Mouse (Mus musculus): ENCODE data around the gene Idi2.
"Not testable (repeated sequence)": the region's sequence is repeated elsewhere in the genome, so short reads cannot be mapped to it uniquely, and the experiment has no call there.

Idi2 gene

DNA sequence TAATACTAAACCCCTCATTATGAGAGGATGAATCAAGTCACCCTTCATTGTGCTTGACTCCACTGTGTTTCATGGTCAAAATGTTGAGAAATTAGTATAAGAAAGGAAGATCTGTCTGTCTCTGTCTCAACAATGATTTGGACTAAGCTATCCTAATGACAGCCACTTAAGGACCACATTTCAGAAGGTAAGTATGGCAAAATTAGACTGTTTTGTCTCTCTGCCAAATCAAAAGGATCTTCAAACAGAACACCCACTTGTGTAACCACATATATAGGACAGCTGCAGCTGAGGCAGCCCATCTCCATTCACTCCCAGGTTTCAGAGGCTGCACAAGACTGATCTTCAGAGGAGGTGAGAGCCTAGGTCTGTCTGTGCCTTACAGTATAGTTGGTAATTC lies at the start of gene Idi2:
Gene Idi2 (plus strand): TSS at position 301 of the 400 bp plus-strand sequence.
- not testable (repeated sequence) for DNase-seq

DNA sequence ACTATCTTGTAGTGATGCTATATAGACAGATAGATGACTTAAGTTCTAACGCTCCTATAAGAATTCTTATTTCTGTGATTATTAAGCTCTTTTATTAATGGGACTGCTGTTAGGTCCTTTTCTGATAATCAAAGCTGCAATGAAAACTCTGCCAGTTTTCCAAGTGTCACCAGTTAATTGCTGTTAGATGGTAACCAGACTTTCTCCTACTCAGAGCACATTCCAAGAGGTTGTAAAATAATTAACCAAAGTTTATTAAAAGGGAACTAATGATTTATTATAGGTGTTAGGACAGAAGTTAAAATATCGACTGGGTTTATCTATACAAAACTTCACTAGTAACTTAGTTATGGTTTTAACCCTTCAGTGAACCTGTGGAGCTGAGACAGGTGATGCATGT lies 46.7 kb upstream of the Idi2 start:
- not testable (repeated sequence) for DNase-seq

DNA sequence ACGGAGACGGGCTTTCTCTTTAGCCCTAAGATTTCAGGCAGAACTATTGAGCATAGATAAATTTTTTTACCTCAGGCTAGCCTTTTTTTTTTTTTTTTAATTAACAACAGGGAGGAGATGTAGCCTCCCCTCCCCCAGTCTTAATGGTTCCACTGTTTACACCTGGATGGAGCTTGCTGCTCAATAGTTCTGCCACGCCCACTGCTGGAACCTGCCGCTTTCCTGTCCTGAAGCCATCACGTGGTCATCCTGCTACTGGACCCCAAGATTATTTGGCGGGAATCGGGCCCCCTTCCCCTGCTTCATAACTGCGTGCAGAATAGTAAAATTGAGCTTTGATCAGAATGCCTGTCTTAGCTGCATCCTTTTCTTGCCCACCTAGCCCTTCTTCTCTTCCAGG lies 38.8 kb upstream of the Idi2 start:
- peak; percentile 81 for DNase-seq

DNA sequence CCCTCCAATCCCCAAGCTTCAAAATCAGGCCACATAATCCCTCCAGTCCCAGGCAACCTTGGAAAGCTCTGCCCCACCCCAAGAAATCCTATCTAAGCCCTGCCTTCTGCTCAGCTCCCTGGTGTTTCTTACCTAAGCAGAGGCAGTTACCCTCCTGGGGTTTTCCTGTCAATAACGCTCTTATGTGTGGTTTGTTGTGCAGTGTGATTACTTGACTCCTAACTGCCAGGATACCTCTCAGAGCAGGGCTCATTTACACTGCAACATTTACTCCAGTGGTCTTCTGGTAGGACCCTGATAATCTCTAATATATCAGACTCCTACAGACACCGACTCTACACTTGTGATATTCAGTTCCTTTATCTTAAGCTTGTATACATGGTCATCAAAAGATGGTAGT lies 19.2 kb upstream of the Idi2 start:
- no peak for DNase-seq

DNA sequence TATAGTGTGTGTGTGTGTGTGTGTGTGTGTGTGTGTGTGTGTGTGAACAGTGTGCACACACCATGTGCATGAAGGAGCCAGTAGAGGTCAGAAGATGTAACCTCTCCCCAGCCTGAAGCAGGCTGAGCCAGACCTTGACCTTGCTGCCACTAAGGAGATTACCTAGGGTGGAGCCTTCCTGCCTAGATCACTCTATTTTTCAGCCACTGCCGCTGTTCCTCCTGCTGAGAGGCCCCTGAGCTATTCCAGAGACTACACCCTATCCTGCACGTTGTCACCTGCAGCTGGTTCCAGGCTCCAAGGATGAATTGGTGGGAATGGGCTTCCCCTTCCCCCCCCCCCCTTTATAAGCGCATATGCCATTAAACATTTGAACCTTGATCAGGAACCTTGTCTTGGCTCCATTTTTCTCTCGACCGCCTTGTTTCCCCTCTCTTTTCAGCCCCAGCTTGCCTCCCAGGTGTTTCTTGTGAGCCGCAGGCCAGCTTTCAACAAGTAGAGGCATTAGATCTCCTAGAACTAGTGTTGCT lies 15.0 kb upstream of the Idi2 start:
- not testable (repeated sequence) for DNase-seq

DNA sequence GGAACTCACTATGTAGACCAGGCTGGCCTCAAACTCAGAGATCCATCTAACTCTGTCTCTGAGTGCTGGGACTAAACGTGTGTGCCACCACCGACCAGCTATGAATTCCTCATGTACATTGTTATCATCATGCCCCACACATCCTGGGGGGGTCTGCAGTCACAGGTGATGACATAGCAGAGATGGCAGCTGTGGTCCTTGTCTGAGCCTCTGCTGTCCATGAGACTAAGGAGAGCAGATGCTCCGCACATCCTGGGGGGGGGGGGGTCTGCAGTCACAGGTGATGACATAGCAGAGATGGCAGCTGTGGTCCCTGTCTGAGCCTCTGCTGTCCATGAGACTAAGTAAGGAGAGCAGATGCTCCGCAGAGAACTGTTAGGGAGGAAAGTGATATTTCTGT lies 11.6 kb upstream of the Idi2 start:
- peak; percentile 23 for DNase-seq

DNA sequence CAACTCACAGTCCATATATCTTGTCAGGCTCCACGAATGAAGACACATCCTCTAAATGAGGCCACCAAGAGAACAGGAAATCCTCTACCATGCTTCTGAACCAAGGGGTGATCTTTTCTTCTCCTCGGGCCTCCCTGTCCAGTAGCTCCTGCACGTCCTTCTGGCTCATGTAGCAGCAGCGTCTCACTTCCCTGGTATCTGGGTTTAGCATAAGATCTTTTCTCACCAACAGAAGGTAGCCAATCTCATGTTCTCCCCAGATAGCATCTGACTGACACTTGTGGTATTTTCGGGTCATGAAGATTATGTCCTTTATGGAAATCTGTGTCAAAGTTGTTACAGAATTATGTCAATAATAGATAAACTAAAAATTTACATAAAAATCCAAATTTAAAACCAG lies 11.0 kb upstream of the Idi2 start:
- DNase-seq: not testable (repeated sequence)

DNA sequence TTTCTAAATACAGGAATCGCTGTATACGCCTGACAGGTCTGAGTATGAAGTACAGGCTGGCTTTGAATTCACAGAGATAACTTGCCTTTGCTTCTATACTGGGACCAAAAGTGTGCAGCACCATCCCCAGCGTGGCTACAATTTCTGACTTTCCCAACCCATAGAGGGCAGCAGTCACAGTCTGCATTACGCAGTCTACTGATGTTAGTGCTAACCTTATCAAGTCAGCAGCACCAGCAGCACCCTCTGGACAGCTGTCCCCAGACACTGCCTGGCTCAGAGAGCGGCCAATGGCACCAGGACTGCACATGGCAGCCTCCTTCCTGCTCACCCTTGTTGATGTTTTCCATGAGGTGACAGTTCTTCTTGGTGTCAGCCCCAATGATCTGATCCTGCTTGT lies 8.8 kb upstream of the Idi2 start:
- DNase-seq: not testable (repeated sequence)

DNA sequence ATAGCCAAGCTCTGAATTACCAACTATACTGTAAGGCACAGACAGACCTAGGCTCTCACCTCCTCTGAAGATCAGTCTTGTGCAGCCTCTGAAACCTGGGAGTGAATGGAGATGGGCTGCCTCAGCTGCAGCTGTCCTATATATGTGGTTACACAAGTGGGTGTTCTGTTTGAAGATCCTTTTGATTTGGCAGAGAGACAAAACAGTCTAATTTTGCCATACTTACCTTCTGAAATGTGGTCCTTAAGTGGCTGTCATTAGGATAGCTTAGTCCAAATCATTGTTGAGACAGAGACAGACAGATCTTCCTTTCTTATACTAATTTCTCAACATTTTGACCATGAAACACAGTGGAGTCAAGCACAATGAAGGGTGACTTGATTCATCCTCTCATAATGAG lies 4.5 kb upstream of the Idi2 start, which contains the start of gene Gm9745:
Gene Gm9745 (minus strand): TSS at position 101 of the 400 bp plus-strand sequence.
- not testable (repeated sequence) for DNase-seq

DNA sequence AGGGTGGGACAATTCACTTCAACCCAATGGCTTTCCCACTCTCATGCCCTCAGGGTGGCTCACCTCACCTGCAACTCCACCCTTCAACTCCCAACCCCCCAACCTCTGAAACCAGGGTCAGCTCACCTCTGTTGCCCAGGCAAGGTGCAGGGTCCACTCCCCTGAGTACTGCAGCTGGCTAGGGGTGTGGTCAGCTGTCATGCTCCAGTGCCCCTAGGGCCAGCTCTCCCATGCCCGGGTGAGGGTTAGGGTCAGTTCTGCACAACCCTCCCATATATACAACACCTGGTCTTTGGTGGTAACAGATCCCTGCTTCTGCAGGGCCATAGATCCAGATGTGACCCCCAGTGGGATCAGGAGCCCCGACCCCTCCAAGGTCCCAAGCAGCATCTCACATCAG lies 2.5 kb downstream of the Idi2 start:
- DNase-seq: peak; percentile 25

DNA sequence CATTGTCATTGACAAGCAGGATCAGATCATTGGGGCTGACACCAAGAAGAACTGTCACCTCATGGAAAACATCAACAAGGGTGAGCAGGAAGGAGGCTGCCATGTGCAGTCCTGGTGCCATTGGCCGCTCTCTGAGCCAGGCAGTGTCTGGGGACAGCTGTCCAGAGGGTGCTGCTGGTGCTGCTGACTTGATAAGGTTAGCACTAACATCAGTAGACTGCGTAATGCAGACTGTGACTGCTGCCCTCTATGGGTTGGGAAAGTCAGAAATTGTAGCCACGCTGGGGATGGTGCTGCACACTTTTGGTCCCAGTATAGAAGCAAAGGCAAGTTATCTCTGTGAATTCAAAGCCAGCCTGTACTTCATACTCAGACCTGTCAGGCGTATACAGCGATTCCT lies 4.2 kb downstream of the Idi2 start:
- not testable (repeated sequence) for DNase-seq

DNA sequence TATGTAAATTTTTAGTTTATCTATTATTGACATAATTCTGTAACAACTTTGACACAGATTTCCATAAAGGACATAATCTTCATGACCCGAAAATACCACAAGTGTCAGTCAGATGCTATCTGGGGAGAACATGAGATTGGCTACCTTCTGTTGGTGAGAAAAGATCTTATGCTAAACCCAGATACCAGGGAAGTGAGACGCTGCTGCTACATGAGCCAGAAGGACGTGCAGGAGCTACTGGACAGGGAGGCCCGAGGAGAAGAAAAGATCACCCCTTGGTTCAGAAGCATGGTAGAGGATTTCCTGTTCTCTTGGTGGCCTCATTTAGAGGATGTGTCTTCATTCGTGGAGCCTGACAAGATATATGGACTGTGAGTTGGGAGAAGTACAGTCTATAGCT lies 6.4 kb downstream of the Idi2 start:
- not testable (repeated sequence) for DNase-seq

DNA sequence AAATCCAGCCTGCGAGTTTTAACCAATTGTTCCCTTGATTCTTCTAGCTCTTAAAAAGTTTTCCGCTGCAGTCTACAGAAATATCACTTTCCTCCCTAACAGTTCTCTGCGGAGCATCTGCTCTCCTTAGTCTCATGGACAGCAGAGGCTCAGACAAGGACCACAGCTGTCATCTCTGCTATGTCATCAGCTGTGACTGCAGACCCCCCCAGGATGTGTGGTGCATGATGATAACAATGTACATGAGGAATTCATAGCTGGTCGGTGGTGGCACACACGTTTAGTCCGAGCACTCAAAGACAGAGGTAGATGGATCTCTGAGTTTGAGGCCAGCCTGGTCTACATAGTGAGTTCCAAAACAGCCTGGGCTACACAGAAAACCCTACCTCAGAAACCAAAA lies 6.9 kb downstream of the Idi2 start:
- not testable (repeated sequence) for DNase-seq

DNA sequence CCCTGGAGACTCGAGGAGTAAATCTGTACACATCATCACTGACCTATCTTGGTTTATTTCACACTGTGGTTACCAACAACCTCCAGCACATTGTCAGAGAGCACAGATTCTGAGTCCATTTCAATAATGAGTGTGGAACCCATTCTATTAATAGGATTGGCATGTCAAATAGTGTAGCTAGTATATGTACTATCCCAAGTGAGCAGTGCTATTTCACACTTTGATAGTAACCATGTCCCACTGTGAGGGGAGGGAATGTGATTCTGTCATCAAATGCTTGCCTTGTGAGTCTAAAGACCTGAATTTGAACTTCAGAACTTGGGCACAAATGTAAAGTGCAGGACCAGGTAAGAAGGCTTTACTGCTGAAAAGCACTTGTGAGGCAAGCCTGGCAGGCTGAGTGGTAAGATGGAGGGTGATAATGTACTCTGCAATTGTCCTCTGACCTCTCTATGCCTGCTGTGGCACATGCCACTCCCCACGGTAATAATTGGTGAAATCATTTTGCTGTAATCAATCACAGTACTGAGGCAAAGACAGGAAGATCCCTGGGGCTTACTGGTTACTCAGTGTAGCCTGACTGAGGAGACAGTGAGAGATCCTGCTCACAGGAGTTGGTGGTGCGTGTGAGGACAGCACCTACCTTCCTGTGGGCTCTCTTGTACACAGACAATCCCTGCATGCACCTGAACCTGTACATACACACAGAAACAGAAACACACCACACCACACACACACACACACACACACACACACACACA lies 8.6 kb downstream of the Idi2 start:
- DNase-seq: not testable (repeated sequence)

DNA sequence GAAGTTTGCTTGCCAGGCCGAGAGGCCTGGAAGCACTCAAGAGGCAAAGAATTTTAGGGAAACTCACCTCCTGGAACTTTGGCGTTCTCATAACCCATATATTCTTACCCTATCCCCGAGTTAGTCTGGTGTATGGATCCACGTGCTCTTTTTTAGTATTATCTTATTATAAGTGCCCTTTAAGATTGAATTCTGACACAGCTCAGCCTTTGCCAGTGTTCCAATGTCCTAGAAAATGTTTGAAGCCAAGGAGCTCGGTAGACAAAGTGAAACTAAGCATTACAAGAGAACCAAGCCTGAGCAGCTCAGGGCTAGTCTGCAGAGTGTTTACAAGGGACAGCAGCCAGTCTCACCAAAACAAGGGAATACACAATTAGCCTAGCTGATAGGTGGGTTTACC lies 9.6 kb downstream of the Idi2 start:
- peak; percentile 74 for DNase-seq

DNA sequence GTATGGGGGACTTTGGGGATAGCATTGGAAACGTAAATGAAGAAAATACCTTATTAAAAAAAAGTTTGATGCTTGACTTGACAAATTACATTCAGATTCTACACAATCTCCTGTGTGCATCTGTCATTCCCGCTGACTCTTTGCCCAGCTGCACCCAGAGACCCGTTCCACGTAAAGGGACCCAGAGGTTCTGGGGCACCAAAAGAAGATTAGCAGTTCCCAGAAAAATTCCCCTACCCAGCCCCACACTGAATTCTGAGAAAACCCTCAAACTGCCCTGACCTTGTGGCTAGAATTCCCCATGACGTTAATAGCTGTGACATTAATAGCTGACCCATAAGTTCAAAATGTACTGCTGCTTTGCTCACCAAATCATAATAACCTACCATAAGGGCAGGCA lies 12.6 kb downstream of the Idi2 start:
- DNase-seq: peak; percentile 50

DNA sequence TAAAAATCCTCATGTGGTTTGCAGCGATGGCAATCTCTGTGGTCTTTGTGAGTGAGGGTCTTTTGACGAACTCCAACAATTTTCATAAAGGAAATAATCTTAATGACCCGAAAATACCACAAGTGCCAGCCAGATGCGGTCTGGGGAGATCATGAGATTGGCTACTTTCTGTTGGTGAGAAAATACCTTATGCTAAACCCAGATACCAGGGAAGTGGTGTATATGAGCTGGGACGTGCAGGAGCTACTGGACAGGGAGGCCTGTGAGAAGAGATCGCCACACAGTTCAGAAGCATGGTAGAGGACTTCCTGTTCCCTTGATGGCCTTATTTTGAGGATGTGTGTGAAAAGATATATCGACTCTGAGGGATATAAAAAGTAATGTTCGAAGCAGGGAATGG lies 15.1 kb downstream of the Idi2 start:
- peak; percentile 24 for DNase-seq

DNA sequence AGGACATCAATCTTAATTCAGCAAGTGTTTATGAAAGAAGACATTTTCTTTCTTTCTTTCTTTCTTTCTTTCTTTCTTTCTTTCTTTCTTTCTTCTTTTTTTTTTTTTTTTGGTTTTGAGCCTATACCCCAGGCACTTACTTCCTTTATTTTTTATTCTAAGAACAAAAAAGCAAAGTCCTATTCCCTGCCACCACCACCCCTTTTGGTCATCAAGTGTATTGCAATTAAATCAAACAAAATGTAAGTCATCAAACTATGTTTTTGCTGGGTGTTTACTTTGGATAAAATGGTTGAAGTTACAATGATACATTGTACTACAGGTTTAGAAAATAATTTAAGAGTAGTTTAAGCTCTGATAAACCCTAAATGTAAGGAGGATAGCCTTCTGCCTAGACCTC lies 19.7 kb downstream of the Idi2 start:
- DNase-seq: peak; percentile 13

DNA sequence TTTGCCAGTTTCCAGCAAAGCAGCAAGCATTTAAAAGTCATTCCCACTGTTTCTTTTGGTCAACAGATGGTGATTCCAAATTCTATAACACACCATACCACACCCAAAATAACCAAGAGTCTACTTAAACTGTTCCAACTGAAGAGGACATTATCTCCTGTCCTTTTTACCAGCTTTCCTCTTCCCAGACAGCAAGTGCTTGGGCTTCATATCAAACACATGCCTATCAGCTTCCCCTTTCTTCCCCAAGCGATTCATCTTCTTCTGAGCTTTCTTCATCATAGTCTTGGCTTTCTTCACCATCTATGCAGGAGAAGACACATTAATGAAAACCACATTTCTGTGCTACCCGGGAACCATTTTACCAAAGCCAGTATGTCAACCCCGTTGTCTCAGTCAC lies 20.3 kb downstream of the Idi2 start:
- DNase-seq: no peak

DNA sequence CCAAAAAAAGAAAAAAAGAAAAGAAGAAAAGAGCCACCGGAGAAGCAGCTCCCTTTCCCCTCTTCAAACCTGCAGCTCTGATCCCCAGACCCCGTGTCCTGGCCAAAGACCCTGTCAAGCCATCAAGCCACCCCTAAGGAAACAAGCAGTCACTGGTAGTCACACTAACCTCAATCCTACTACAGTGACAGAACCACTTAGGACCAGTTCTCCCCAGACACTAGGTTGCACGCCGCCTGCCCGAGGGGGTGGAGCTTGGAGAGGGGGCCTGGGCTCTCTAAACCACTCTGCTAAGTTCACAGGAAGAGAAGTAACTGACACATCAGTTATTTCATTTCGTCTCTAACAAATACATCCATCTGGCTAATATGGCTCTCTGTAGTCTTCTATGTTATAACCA lies 39.6 kb downstream of the Idi2 start:
- DNase-seq: no peak

DNA sequence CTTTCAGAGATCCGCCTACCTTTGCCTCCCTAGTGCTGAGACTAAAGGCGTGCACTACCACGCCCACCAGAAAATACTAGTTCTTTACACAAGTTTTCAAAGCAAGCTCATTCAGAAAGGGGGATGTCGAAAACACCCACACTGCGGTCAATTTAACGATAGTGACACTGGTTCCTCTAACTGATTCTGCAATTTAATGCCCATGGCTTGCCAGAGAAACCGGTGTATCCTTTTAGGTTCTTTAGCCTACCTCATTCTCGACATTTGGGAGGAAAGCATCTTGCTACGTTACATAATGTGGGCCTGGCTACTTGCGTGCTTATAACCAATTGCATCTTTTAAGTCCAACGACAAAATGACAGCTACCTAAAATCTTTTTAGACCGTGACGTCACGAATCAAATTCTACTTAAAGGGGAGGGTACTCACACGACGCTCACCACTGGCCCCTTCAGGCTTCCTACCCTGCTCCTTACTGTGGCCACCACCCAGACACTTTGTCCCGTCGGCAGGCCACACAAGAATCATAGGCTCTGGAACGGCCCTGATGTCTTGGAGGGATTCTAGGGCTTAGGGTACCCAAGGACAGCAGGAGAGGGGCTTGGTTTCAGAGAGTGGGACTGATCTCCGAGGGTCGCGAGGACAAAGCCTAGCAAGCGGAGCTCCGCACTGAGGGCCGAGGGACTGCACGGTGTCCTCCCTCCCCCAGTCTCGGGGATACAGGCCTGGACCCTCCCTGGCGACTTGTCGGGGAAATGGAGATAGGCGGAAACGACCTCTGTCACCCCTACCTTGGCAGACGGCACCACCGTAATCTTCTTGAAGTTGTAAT lies 42.7 kb downstream of the Idi2 start:
- DNase-seq: no peak

DNA sequence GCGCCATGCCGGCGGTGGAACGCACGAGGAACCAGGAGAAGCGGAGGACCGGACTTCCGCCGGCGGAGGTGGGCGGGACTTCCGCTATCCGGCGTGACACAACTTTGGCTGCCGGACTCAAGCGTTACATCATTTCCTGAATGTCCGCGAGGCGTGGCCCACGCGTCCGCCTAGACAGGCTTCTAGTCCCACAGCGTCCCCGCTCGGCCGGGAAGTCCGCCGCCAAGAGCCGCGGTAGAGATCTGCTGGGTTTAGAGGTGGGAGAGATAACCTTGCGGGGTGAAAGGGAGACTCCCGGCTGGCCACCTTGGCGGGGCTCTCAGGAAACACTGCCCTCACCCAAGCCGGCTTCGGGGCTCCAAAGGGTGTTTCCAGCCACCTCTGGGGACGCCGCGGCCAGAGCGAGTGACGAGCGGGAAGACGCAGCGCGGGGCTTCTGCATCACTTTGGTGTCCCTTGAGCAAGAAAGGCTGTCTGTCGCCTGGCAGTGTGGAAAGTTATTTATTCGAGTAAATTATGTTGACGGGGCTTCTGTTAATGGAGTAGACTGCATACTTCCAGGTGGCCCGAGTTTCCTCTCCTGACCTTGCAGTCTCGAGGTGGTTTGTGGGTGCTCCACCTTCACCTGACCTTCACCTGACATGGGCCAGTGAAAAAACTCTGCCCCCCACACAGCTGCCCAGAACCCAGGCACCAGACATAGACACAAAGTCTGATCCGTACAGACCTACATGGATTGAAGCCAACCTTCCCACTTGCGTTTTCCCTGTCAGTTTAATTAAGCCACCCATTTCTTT lies 43.5 kb downstream of the Idi2 start, which contains the start of gene Gtpbp4:
Gene Gtpbp4 (minus strand): TSS at position 94 of the 797 bp plus-strand sequence.
- DNase-seq: peak; percentile 99

DNA sequence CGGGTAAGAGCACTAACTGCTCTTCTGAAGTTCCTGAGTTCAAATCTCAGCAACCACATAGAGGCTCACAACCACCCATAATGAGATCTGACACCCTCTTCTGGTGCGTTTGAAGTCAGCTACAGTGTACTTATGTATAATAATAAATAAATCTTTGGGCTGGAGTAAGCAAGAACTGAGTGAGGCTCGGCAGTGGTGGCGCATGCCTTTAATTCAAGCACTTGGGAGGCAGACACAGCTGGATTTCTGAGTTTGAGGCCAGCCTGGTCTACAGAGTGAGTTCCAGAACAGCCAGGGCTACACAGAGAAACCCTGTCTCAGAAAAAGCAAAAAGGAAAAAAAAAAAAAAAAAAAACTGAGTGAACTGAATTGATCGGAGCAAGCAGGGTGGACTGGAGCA lies 44.6 kb downstream of the Idi2 start:
- peak; percentile 71 for DNase-seq
